Mouse (Mus musculus) G1E (cell line): ENCODE data around the gene Pagr1b. TPM values are rescaled to one million over a fixed set of nuclear protein-coding genes. Genes with fewer than 3 reads are reported as not detected.

Experiments
- ATAC-seq: 2 replicates; pipeline ENCODE4 v1.8.0; 2016; ENCODE audit warnings: mild to moderate bottlenecking; ENCODE audit not compliant: insufficient number of reproducible peaks, poor library complexity, low FRiP score, severe bottlenecking; ENCODE audit errors: extremely low read depth
- DNase-seq: peaks from one replicate; pipeline ENCODE4 v3.0.0; 2012; ENCODE audit warnings: low spot score
- H3K27me3 ChIP-seq: 2 replicates; pipeline ENCODE4 v1.6.1; 2012; ENCODE audit warnings: mild to moderate bottlenecking, low read length, inconsistent platforms; ENCODE audit not compliant: insufficient read depth
- H3K36me3 ChIP-seq: replicated peaks from 2 replicates; pipeline ENCODE3; 2012; ENCODE audit warnings: mild to moderate bottlenecking, inconsistent platforms
- H3K4me1 ChIP-seq: 2 replicates; pipeline ENCODE4 v1.6.1; 2012; ENCODE audit warnings: low read depth, low read length, inconsistent platforms, mixed read lengths; ENCODE audit not compliant: insufficient read depth
- H3K4me3 ChIP-seq: 2 replicates; pipeline ENCODE4 v1.5.1; 2012; ENCODE audit warnings: low read depth, mild to moderate bottlenecking, inconsistent platforms, low read length, moderate library complexity, mixed read lengths
- H3K9me3 ChIP-seq: replicated peaks from 2 replicates; pipeline ENCODE4 v1.6.1; 2012; ENCODE audit warnings: inconsistent platforms
- CTCF ChIP-seq: IDR thresholded peaks from 2 replicates; pipeline ENCODE4 v1.5.1; 2012; ENCODE audit warnings: low read depth, low read length, inconsistent platforms, mixed read lengths
- GATA1 ChIP-seq: IDR thresholded peaks from 2 replicates; pipeline ENCODE4 v1.6.1; 2012; ENCODE audit warnings: borderline replicate concordance, low read length, inconsistent platforms, mixed read lengths
- GATA2 ChIP-seq: IDR thresholded peaks from 2 replicates; pipeline ENCODE4 v1.6.1; 2012; ENCODE audit warnings: low read depth, low read length, inconsistent platforms, borderline replicate concordance
- POLR2AphosphoS5 ChIP-seq: IDR thresholded peaks from 2 replicates; pipeline ENCODE4 v1.6.1; 2012; ENCODE audit warnings: low read depth, low read length, inconsistent platforms; ENCODE audit not compliant: insufficient replicate concordance
- TAL1 ChIP-seq: conservative IDR thresholded peaks from 2 replicates; pipeline ENCODE4 v1.6.1; 2012; ENCODE audit warnings: low read depth, low read length, inconsistent platforms, mixed read lengths
- polyA plus RNA-seq: library from polyadenylated mRNA; stranded (reverse); fragments of >175 nt; gene quantifications from 2 replicates; pipeline ENCODE4 v1.2.3, GENCODE M21; 2012
- total RNA-seq, 2 experiments: library from RNA; stranded (forward) in 1 of 2; stranded (reverse) in 1 of 2; fragments of 200-1000 nt in 1 of 2; fragments of >200 nt in 1 of 2; fragmentation: Nextera tagmentation in 1 of 2; gene quantifications; 2 replicates each; pipeline ENCODE4 v1.2.3; 2014 to 2017

Gene Pagr1b
- total and polyA plus RNA-seq, 3 experiments = 4.6 TPM; not detected in 2

DNA sequence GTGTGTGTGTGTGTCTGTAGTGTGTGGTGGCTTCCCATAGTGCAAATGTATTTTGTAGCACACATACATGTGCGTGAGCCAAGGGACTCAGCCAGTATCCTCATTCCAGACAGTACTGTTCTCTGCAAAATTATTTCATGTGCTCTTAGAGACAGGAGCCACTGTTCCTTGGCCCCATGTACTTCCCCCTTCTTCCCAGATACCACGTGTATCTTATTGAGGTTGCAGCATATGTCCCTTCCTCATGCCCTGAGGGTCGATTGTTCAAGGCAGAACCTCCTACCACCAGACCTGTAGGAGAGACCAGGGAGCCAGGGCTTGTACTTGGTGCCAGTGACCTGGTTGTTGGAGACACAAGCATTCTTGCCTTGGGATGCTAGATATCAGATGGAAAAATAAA, 61.2 kb downstream of the Pagr1b start:
- Histone ChIP-seq H3K27me3 (peaks cover 28% of the 10 kb centered on the region), H3K4me1 (peaks cover 10% of the 10 kb centered on the region), H3K4me3 (no peak overlapping the region), H3K9me3 (no peaks in the 10 kb centered on the region), H3K36me3 (no peaks in the 10 kb centered on the region)
- no peak for DNase-seq
- TF ChIP-seq GATA1 (no peak), TAL1 (no peak), GATA2 (no peak)
- no peak for ATAC-seq

DNA sequence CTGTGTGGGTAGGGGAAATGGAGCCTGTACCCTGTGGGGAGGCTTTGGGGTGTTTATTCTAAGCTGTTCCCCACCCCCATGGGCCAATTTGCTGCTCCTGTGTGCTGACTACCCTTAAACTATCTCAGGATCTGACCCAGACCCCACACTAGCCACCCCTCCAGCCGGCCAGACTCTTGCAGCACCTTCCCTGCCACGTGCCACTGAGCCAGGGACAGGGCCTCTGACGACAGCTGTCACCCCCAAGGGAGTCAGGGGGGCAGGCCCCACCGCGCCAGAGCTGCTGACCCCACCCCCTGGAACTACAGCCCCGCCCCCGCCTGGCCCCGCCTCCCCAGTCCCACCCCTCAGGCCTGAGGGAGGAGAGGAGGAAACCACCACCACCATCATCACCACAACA, 63.6 kb downstream of the Pagr1b start:
- H3K27me3 ChIP-seq = peaks cover 23% of the 10 kb centered on the region
- no peak for TF ChIP-seq CTCF
- TF ChIP-seq GATA1 = no peak
- TF ChIP-seq TAL1 = no peak
- TF ChIP-seq POLR2AphosphoS5 = no peak
- TF ChIP-seq GATA2 = no peak
- H3K9me3 ChIP-seq = no peaks in the 10 kb centered on the region
- no peak overlapping the region for H3K4me3 ChIP-seq
- peaks cover 12% of the 10 kb centered on the region for H3K4me1 ChIP-seq
- H3K36me3 ChIP-seq = peaks cover 9% of the 10 kb centered on the region
- DNase-seq (no peak), ATAC-seq (no peak)

GRCm38 (mm10) chr7:126951741-126952140, 64.5 kb downstream of the Pagr1b start:
- ATAC-seq = no peak
- H3K27me3 ChIP-seq = peaks cover 23% of the 10 kb centered on the region
- no peak overlapping the region for H3K4me3 ChIP-seq
- no peaks in the 10 kb centered on the region for H3K9me3 ChIP-seq
- peaks cover 18% of the 10 kb centered on the region for H3K36me3 ChIP-seq
- no peak for DNase-seq
- no peak for TF ChIP-seq POLR2AphosphoS5
- peaks cover 12% of the 10 kb centered on the region for H3K4me1 ChIP-seq

Other genes with a start within 250 kb of the Pagr1b start
Only the 20 nearest of the 32 such genes appear.
- not detected in 2 replicates for gene Doc2a, start 169.1 kb downstream of the Pagr1b start, total RNA-seq (2014; fragmentation: Nextera tagmentation)
- 0.11 and 0.23 TPM in 2 replicates for gene Doc2a, start 169.1 kb downstream of the Pagr1b start, total RNA-seq (2017)
- gene Doc2a, start 169.1 kb downstream of the Pagr1b start, polyA plus RNA-seq = not detected in 2 replicates
- gene Hirip3, start 154.5 kb downstream of the Pagr1b start, total RNA-seq (2014; fragmentation: Nextera tagmentation) = 46.8 and 53.2 TPM in 2 replicates
- gene Hirip3, start 154.5 kb downstream of the Pagr1b start, total RNA-seq (2017) = 90.4 and 115 TPM in 2 replicates
- 158 and 159 TPM in 2 replicates for gene Hirip3, start 154.5 kb downstream of the Pagr1b start, polyA plus RNA-seq
- 106 and 136 TPM in 2 replicates for gene Ino80e, start 154.1 kb downstream of the Pagr1b start, total RNA-seq (2014; fragmentation: Nextera tagmentation)
- gene Ino80e, start 154.1 kb downstream of the Pagr1b start, total RNA-seq (2017) = 50.7 and 60.3 TPM in 2 replicates
- 893 and 1,187 TPM in 2 replicates for gene Ino80e, start 154.1 kb downstream of the Pagr1b start, polyA plus RNA-seq
- 42.9 and 53.6 TPM in 2 replicates for gene Taok2, start 131.8 kb downstream of the Pagr1b start, total RNA-seq (2014; fragmentation: Nextera tagmentation)
- 36.2 and 38.3 TPM in 2 replicates for gene Taok2, start 131.8 kb downstream of the Pagr1b start, total RNA-seq (2017)
- gene Taok2, start 131.8 kb downstream of the Pagr1b start, polyA plus RNA-seq = 181 and 222 TPM in 2 replicates
- 33.6 and 38.7 TPM in 2 replicates for gene Tmem219, start 93.6 kb downstream of the Pagr1b start, total RNA-seq (2014; fragmentation: Nextera tagmentation)
- gene Tmem219, start 93.6 kb downstream of the Pagr1b start, total RNA-seq (2017) = 32.9 and 42.2 TPM in 2 replicates
- 66.6 and 86.4 TPM in 2 replicates for gene Tmem219, start 93.6 kb downstream of the Pagr1b start, polyA plus RNA-seq
- gene Kctd13, start 87.6 kb downstream of the Pagr1b start, total RNA-seq (2014; fragmentation: Nextera tagmentation) = 22.4 and 25.3 TPM in 2 replicates
- gene Kctd13, start 87.6 kb downstream of the Pagr1b start, total RNA-seq (2017) = 6.2 and 8.6 TPM in 2 replicates
- 23.4 and 30.7 TPM in 2 replicates for gene Kctd13, start 87.6 kb downstream of the Pagr1b start, polyA plus RNA-seq
- not detected in 2 replicates for gene Asphd1, start 66.9 kb downstream of the Pagr1b start, total RNA-seq (2014; fragmentation: Nextera tagmentation)
- gene Asphd1, start 66.9 kb downstream of the Pagr1b start, total RNA-seq (2017) = not detected in 2 replicates
- not detected in 2 replicates for gene Asphd1, start 66.9 kb downstream of the Pagr1b start, polyA plus RNA-seq
- gene Sez6l2, start 65.9 kb downstream of the Pagr1b start, total RNA-seq (2014; fragmentation: Nextera tagmentation) = 4.2 and 8.0 TPM in 2 replicates
- gene Sez6l2, start 65.9 kb downstream of the Pagr1b start, total RNA-seq (2017) = 0.22 and 0.46 TPM in 2 replicates
- 0.32 and 0.34 TPM in 2 replicates for gene Sez6l2, start 65.9 kb downstream of the Pagr1b start, polyA plus RNA-seq
- 37.5 and 44.6 TPM in 2 replicates for gene Cdipt, start 40.6 kb downstream of the Pagr1b start, total RNA-seq (2014; fragmentation: Nextera tagmentation)
- 62.0 and 63.8 TPM in 2 replicates for gene Cdipt, start 40.6 kb downstream of the Pagr1b start, total RNA-seq (2017)
- gene Cdipt, start 40.6 kb downstream of the Pagr1b start, polyA plus RNA-seq = 91.2 and 108 TPM in 2 replicates
- 2.0 TPM in 1 of 2 replicates, not detected in the other for gene Cdiptos, start 40.4 kb downstream of the Pagr1b start, total RNA-seq (2014; fragmentation: Nextera tagmentation)
- gene Cdiptos, start 40.4 kb downstream of the Pagr1b start, total RNA-seq (2017) = 0.55 and 1.2 TPM in 2 replicates
- gene Cdiptos, start 40.4 kb downstream of the Pagr1b start, polyA plus RNA-seq = 0.07 and 0.18 TPM in 2 replicates
- gene Mvp, start 1.9 kb downstream of the Pagr1b start, total RNA-seq (2014; fragmentation: Nextera tagmentation) = 5.9 and 10.6 TPM in 2 replicates
- 22.8 and 28.0 TPM in 2 replicates for gene Mvp, start 1.9 kb downstream of the Pagr1b start, total RNA-seq (2017)
- gene Mvp, start 1.9 kb downstream of the Pagr1b start, polyA plus RNA-seq = 13.7 and 13.9 TPM in 2 replicates
- gene Pagr1a, start 868 bp upstream of the Pagr1b start, total RNA-seq (2014; fragmentation: Nextera tagmentation) = 36.2 and 40.1 TPM in 2 replicates
- gene Pagr1a, start 868 bp upstream of the Pagr1b start, total RNA-seq (2017) = 46.5 and 51.2 TPM in 2 replicates
- 30.4 and 56.1 TPM in 2 replicates for gene Pagr1a, start 868 bp upstream of the Pagr1b start, polyA plus RNA-seq
- gene Gm42742, start 4.6 kb upstream of the Pagr1b start, total RNA-seq (2014; fragmentation: Nextera tagmentation) = 21.4 and 35.9 TPM in 2 replicates
- 0.93 and 9.2 TPM in 2 replicates for gene Gm42742, start 4.6 kb upstream of the Pagr1b start, total RNA-seq (2017)
- gene Gm42742, start 4.6 kb upstream of the Pagr1b start, polyA plus RNA-seq = 128 and 159 TPM in 2 replicates
- 6.4 and 13.6 TPM in 2 replicates for gene Prrt2, start 4.7 kb upstream of the Pagr1b start, total RNA-seq (2014; fragmentation: Nextera tagmentation)
- gene Prrt2, start 4.7 kb upstream of the Pagr1b start, total RNA-seq (2017) = 0.35 TPM in 1 of 2 replicates, not detected in the other
- 1.5 and 2.0 TPM in 2 replicates for gene Prrt2, start 4.7 kb upstream of the Pagr1b start, polyA plus RNA-seq
- gene Maz, start 10.6 kb upstream of the Pagr1b start, total RNA-seq (2014; fragmentation: Nextera tagmentation) = 122 and 130 TPM in 2 replicates
- gene Maz, start 10.6 kb upstream of the Pagr1b start, total RNA-seq (2017) = 81.3 and 113 TPM in 2 replicates
- gene Maz, start 10.6 kb upstream of the Pagr1b start, polyA plus RNA-seq = 641 and 824 TPM in 2 replicates
- gene Kif22, start 26.0 kb upstream of the Pagr1b start, total RNA-seq (2014; fragmentation: Nextera tagmentation) = 71.3 and 74.6 TPM in 2 replicates
- 88.0 and 101 TPM in 2 replicates for gene Kif22, start 26.0 kb upstream of the Pagr1b start, total RNA-seq (2017)
- gene Kif22, start 26.0 kb upstream of the Pagr1b start, polyA plus RNA-seq = 41.8 and 44.2 TPM in 2 replicates
- gene Zg16, start 70.8 kb upstream of the Pagr1b start, total RNA-seq (2014; fragmentation: Nextera tagmentation) = 2.9 TPM in 1 of 2 replicates, not detected in the other
- gene Zg16, start 70.8 kb upstream of the Pagr1b start, total RNA-seq (2017) = 0.17 TPM in 1 of 2 replicates, not detected in the other
- not detected in 2 replicates for gene Zg16, start 70.8 kb upstream of the Pagr1b start, polyA plus RNA-seq
- 39.5 and 42.1 TPM in 2 replicates for gene AI467606, start 74.9 kb upstream of the Pagr1b start, total RNA-seq (2014; fragmentation: Nextera tagmentation)
- 42.2 and 50.8 TPM in 2 replicates for gene AI467606, start 74.9 kb upstream of the Pagr1b start, total RNA-seq (2017)
- 134 and 143 TPM in 2 replicates for gene AI467606, start 74.9 kb upstream of the Pagr1b start, polyA plus RNA-seq
- 4.5 and 8.0 TPM in 2 replicates for gene Qprt, start 105.7 kb upstream of the Pagr1b start, total RNA-seq (2014; fragmentation: Nextera tagmentation)
- gene Qprt, start 105.7 kb upstream of the Pagr1b start, total RNA-seq (2017) = 2.0 and 3.7 TPM in 2 replicates
- gene Qprt, start 105.7 kb upstream of the Pagr1b start, polyA plus RNA-seq = 1.2 and 1.9 TPM in 2 replicates
- gene Spn, start 121.3 kb upstream of the Pagr1b start, total RNA-seq (2014; fragmentation: Nextera tagmentation) = 52.8 and 55.4 TPM in 2 replicates
- 251 and 278 TPM in 2 replicates for gene Spn, start 121.3 kb upstream of the Pagr1b start, total RNA-seq (2017)
- 81.4 and 90.2 TPM in 2 replicates for gene Spn, start 121.3 kb upstream of the Pagr1b start, polyA plus RNA-seq